Mouse (Mus musculus): ENCODE measurements around the gene Vwa5a.

Vwa5a gene

DNA sequence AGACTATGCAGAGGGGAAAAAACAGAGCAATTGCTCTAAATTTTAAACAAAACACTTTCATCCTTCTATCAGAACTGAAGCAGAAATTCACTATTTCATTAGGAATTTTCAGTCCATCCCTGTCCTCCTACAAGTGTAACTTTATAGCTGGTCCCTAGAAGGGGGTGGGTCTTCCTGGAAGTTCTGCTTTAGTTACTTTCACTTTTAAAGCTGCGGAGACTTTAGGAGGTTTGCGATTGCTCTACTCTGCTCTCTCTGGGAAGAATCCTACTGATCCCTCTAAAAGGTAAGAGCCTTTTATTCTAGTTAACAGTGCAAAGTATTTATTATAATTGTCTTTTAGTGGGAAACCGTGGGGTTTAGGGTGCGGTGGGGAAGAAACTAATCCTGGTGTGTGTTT lies at the start of gene Vwa5a:
Vwa5a (plus strand) TSS at position 167 of the 400 bp plus-strand sequence.
- DNase-seq (ENCODE audit: extremely low spot score, low spot score), result no peak

DNA sequence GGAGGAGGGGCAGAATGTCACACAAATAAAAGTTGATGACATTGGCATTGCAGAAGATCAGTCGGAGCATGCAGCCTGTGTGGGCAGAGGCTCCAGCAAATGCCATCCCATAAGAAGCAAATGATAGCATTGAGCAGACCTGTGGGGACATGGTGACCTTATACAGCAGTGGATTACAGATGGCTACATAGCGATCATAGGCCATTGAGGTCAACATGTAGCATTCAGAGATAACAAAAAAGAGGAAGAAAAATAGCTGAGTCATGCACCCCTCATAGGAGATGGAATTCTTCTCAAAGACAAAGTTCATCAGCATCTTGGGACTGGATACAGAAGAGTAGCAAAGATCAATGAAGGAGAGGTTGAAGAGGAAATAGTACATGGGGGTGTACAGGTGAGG lies 45.2 kb upstream of the Vwa5a start:
- DNase-seq (ENCODE audit: extremely low spot score, low spot score), result no peak

DNA sequence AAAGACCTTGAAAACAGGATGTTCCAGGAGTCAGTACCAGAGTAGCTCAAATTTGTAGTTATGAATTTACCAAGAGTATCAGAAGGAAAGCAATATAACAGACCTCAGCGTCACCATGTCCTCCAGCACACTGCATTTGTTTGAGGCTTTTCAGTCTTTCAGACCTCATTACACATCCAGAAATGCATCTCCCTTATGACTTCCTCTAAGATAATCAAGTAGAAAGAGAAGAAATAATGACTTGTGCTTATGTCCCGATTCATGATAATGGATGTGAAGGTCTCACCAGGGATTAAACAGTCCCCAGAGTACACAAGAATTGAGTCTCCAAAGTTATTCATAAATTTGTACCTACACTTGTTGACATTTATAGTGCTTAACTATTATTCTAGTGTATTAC lies 43.6 kb upstream of the Vwa5a start, which contains the start of gene Olfr918:
Olfr918 (minus strand) TSS at position 101 of the 400 bp plus-strand sequence.
- DNase-seq (ENCODE audit: extremely low spot score, low spot score), result no peak

DNA sequence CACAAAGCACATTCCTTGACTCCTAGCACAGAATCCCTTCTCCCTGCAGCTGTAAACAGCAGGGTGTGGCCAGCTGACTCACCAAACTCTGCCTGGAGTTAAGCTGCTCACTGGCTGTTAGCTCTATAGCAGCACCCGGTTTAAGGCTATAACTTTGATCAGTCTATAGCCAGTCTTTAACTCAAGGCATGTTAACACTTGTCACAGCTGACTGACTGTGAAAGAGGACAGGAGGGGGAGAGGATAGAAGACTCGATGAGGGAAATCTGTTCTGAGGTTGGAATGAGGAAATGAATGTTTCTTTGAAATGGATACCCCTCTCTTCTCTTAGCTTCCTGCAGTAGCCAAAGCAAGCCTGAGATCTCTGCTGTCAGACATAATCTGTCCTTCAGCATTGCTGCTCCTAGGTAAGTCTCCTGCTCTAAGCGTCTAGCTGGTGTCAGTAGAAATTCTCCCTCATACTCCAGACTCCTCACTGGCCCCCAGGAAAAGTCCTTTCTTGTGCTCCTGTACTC lies 916 bp downstream of the Vwa5a start:
- DNase-seq (ENCODE audit: extremely low spot score, low spot score), result no peak

DNA sequence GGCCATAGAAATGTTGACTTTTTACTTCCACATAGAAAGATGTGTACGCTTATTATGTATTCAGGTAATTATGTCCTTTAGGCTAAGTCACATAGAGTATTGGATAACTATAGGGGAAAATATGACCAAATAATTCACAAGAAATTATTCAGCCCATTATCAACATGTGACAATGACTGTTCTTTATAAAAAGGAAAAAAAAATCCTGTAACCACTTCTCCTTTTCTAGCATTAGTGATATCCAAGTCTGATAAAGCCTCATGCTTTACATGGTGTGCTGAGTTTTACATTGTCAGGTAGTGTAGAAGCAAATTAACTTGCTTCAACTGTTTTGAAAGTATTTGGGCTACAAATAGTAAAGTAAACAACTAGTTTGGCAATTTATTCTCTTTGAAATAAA lies 6.0 kb downstream of the Vwa5a start:
- no peak for DNase-seq (ENCODE audit: extremely low spot score, low spot score)

DNA sequence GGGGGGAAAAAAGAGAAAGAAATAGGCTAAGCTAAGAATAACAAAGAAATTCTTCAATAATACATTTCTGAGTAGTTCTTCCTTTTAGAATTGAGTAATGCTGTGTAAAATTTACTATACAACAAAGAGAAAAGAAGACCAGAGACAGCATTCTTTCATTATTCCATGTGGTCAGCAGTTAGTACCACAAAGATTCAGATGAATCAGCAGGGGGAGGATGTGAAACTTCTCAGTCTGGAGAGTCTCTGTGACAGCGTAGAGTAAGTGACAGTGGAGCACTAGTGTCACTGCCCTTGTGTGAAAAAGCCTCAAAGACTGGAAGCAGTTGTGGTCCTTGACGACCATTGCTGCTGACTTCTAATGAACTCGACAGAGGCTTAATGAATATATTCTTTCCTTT lies 10.2 kb downstream of the Vwa5a start:
- no peak for DNase-seq (ENCODE audit: extremely low spot score, low spot score)

DNA sequence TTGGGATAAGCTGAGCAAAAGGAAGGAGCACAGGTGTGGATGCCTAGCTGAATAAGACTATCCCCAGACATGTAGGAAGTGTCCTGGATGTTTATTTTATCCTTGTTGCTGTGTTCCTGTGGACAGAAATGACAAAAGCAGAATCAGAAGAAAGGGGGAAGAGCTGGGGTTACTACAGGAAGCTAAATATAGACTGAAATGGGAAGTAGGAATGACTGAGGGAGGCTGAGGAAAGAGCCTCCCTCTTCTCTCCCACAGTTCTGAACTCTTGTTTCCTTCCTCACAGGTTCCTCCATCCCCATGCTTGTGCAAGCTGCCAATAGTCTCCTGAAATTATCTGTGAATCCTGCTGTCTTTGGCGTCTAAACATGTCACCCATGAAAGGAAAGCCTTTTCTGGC lies 23.3 kb downstream of the Vwa5a start:
- no peak for DNase-seq (ENCODE audit: extremely low spot score, low spot score)

DNA sequence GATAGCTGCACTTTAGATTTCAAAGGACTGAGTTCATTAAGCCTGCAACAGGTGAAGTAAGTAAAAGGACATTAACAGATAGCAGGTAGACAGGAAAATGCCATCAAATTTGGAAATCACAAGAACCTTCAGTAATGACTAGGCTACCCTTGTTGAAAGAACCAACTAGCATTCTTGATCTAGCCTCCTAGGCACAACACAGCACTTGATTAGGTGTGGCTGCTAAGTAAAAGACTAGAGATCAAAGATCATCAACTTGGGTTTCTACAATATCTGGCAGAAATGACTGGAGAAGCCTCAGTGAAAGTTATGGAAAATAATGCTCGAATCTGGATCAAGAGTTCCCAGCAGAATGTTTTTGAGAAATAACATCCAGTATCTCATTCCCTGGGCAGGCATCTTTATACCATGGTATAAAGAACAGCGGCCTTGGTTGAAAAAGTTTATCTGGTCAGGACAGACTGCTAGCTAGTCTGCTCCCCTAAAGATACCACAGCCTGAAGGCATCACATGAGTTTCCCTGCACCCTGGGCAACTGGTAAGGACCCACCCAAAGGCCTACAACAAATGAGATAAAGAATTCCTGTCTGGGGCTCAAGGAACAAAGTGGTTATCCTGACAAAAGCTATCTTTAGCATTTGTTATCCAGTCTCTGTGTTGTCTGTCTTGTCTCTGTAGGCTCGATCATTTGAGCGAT lies 26.7 kb downstream of the Vwa5a start:
- no peak for DNase-seq (ENCODE audit: extremely low spot score, low spot score)

DNA sequence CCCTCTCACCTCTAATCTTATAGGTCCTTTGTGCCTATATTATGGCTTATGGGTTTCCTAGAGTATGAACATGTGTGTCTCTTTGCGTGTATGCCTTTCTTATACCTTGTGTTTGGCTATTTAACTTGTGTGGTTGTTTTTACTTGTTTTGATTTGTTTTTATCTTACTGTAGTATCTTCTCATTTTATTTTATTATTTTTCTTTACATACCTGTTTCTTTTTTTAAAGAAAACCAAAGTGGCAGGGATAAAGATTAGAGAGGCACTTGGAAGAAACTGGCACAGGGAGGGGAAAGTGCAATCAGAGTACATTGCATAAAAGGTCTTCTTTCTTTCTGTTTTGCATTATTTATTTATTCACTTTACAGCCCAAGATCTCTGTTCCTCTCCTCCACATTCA lies 33.9 kb downstream of the Vwa5a start, which contains the start of gene Olfr920:
Olfr920 (plus strand) TSS at position 301 of the 400 bp plus-strand sequence.
- no peak for DNase-seq (ENCODE audit: extremely low spot score, low spot score)

DNA sequence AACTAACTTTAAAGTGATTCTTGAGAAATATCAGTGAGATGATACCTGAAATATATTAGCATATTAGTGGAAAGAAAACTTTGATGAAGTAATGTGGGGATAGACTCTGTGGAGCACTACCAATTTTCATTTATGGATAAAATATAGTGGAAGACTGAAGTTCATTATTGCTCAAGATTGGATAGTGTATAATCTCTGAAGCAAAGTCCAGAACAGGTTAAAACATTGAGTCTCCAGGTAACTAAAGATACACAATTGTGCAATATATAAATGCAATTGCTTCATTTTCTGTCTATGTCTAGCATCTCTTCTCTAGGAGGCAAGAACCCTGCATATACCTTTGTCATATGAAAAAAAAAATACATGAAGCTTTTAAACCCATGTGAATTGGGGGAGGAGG lies 54.7 kb downstream of the Vwa5a start, which contains the start of gene Olfr921:
Olfr921 (plus strand) TSS at position 301 of the 400 bp plus-strand sequence.
- no peak for DNase-seq (ENCODE audit: extremely low spot score, low spot score)

DNA sequence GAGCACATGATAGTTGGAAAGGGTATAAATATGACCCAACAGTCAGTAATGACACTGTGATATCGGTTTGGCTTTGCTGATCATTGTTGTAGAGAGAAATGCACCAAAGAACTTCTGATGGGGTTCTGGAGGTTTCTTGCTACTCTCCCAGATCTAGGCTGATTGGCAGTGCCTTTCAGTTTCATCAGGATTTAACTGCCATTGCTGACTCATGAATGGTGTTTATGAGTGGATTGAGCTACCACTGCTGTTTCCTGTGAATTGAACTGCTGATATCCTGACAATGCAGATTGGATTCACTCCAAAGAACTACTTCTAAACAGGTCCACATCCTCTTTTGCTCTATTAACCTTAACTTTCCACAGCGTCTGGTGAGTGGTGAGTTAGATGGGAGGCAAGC lies 74.6 kb downstream of the Vwa5a start:
- DNase-seq (ENCODE audit: extremely low spot score, low spot score), result no peak

All from neural tube, embryonic 10.5 days (tissue).